Mouse (Mus musculus): Measurements from ENCODE around the gene Gpr152. TPM values are rescaled to one million over a fixed set of nuclear protein-coding genes. Genes with fewer than 3 reads are reported as not detected.

The Gpr152 gene
- polyA plus RNA-seq, 1 experiment = not detected

GRCm38 (mm10) chr19:4099056-4099455 is 40.5 kb upstream of the Gpr152 start:
- peaks cover 9% of the 10 kb centered on the region for H3K79me3 ChIP-seq (ENCODE audit: low read depth)
- peaks cover 23% of the 10 kb centered on the region for H3K36me3 ChIP-seq (ENCODE audit: control insufficient read depth, insufficient read depth)
- H3K27me3 ChIP-seq (ENCODE audit: control insufficient read depth, insufficient read depth, insufficient read length) = no peaks in the 10 kb centered on the region
- peak overlapping the region; percentile 69 for H3K4me3 ChIP-seq (ENCODE audit: insufficient read depth, poor library complexity, severe bottlenecking)
- H3K79me2 ChIP-seq (ENCODE audit: control insufficient read depth, insufficient read depth) = peaks cover 36% of the 10 kb centered on the region
- peak; percentile 95 for TF ChIP-seq CTCF (IDR thresholded peaks at IDR 0.05; ENCODE audit: control insufficient read depth, insufficient read depth, insufficient read length)
- no peak for TF ChIP-seq MYOG (IDR thresholded peaks at IDR 0.05; ENCODE audit: control insufficient read depth, extremely low read depth, insufficient read length)
- no peak for TF ChIP-seq USF1 (IDR thresholded peaks at IDR 0.05; ENCODE audit: low read depth)
- TF ChIP-seq MYOD1 (IDR thresholded peaks at IDR 0.05; ENCODE audit: control insufficient read depth, insufficient read length, low read depth) = peak; percentile 53
- TF ChIP-seq MAX (IDR thresholded peaks at IDR 0.05) = no peak
- no peak for TF ChIP-seq CEBPB (IDR thresholded peaks at IDR 0.05; ENCODE audit: low read depth)
- no peak for TF ChIP-seq FOSL1 (IDR thresholded peaks at IDR 0.05; ENCODE audit: insufficient read depth, low read length, poor library complexity, severe bottlenecking)
- H3ac ChIP-seq (ENCODE audit: control insufficient read depth, insufficient read length, low read depth) = no peak overlapping the region

GRCm38 (mm10) chr19:4099837-4100717 is 39.5 kb upstream of the Gpr152 start, which contains the start of gene Pitpnm1:
Pitpnm1 (plus strand) TSS chr19:4099998.
- Histone ChIP-seq H3ac (ENCODE audit: control insufficient read depth, insufficient read length, low read depth) (peak within 1 kb of the TSS; percentile 99), H3K4me3 (ENCODE audit: insufficient read depth, poor library complexity, severe bottlenecking) (peak within 1 kb of the TSS; percentile 69), H3K36me3 (ENCODE audit: control insufficient read depth, insufficient read depth) (peaks cover 31% of the 10 kb centered on the region), H3K79me2 (ENCODE audit: control insufficient read depth, insufficient read depth) (peaks cover 36% of the 10 kb centered on the region), H3K27me3 (ENCODE audit: control insufficient read depth, insufficient read depth, insufficient read length) (no peaks in the 10 kb centered on the region), H3K79me3 (ENCODE audit: low read depth) (peaks cover 9% of the 10 kb centered on the region)
- no peak for TF ChIP-seq MYOG (IDR thresholded peaks at IDR 0.05; ENCODE audit: control insufficient read depth, extremely low read depth, insufficient read length)
- no peak for TF ChIP-seq USF1 (IDR thresholded peaks at IDR 0.05; ENCODE audit: low read depth)
- TF ChIP-seq FOSL1 (IDR thresholded peaks at IDR 0.05; ENCODE audit: insufficient read depth, low read length, poor library complexity, severe bottlenecking) = no peak
- TF ChIP-seq MYOD1 (IDR thresholded peaks at IDR 0.05; ENCODE audit: control insufficient read depth, insufficient read length, low read depth) = no peak
- no peak for TF ChIP-seq CEBPB (IDR thresholded peaks at IDR 0.05; ENCODE audit: low read depth)
- no peak for TF ChIP-seq MAX (IDR thresholded peaks at IDR 0.05)
- no peak for TF ChIP-seq CTCF (IDR thresholded peaks at IDR 0.05; ENCODE audit: control insufficient read depth, insufficient read depth, insufficient read length)

DNA sequence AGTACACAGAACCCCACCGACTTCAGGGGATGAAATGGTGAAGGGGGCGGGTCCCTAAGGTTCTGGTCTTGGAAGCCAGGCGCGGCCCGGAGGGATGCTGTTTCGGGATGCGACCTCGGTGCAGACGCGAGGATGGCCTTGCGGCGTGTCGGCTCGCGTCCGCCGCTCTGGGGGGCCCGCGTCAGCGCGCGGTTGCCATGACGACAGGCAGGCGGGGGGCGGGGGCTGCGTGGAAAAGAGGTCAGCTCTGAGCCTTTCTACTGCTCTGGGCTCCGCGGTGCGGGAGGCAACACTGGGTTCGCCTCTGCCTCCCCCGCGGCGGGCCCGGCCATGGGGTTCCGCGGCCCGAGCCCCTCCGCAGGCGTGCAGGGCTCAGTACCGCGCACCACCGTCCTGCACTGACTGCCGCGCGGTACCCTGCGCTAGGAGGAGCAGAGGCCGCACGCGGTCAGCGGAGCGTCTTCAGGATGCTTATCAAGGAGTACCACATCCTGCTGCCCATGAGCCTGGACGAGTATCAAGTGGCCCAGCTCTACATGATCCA is 38.8 kb upstream of the Gpr152 start:
- Histone ChIP-seq H3K36me3 (ENCODE audit: control insufficient read depth, insufficient read depth) (peaks cover 31% of the 10 kb centered on the region), H3K79me2 (ENCODE audit: control insufficient read depth, insufficient read depth) (peaks cover 36% of the 10 kb centered on the region), H3ac (ENCODE audit: control insufficient read depth, insufficient read length, low read depth) (peak overlapping the region; percentile 99), H3K79me3 (ENCODE audit: low read depth) (peaks cover 9% of the 10 kb centered on the region), H3K27me3 (ENCODE audit: control insufficient read depth, insufficient read depth, insufficient read length) (no peaks in the 10 kb centered on the region), H3K4me3 (ENCODE audit: insufficient read depth, poor library complexity, severe bottlenecking) (peak overlapping the region; percentile 69)
- TF ChIP-seq FOSL1 (IDR thresholded peaks at IDR 0.05; ENCODE audit: insufficient read depth, low read length, poor library complexity, severe bottlenecking) = no peak
- no peak for TF ChIP-seq CEBPB (IDR thresholded peaks at IDR 0.05; ENCODE audit: low read depth)
- TF ChIP-seq USF1 (IDR thresholded peaks at IDR 0.05; ENCODE audit: low read depth) = no peak
- TF ChIP-seq MAX (IDR thresholded peaks at IDR 0.05) = no peak
- no peak for TF ChIP-seq CTCF (IDR thresholded peaks at IDR 0.05; ENCODE audit: control insufficient read depth, insufficient read depth, insufficient read length)
- no peak for TF ChIP-seq MYOG (IDR thresholded peaks at IDR 0.05; ENCODE audit: control insufficient read depth, extremely low read depth, insufficient read length)
- no peak for TF ChIP-seq MYOD1 (IDR thresholded peaks at IDR 0.05; ENCODE audit: control insufficient read depth, insufficient read length, low read depth)

DNA sequence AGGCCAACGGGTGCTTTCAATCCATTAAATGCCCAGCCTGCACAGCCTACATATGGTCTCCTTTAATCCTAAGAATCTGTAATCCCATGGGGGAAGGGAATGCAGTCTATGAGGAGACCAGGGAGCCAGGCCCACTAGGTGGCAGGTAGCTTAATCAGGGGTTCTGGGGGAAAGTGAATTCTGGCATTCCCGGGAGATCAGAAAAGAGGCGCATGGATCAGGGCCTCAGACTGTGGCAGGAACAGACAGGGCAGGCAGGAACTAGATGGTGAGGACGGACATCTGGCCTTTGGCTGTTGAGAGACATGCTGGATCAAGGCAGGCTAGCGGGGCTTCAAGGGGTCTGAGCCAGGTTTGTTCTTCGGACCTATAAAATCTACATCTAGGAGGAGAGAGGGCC is 38.1 kb upstream of the Gpr152 start:
- Histone ChIP-seq H3K27me3 (ENCODE audit: control insufficient read depth, insufficient read depth, insufficient read length) (no peaks in the 10 kb centered on the region), H3ac (ENCODE audit: control insufficient read depth, insufficient read length, low read depth) (no peak overlapping the region), H3K79me3 (ENCODE audit: low read depth) (peaks cover 9% of the 10 kb centered on the region), H3K79me2 (ENCODE audit: control insufficient read depth, insufficient read depth) (peaks cover 36% of the 10 kb centered on the region), H3K4me3 (ENCODE audit: insufficient read depth, poor library complexity, severe bottlenecking) (no peak overlapping the region), H3K36me3 (ENCODE audit: control insufficient read depth, insufficient read depth) (peaks cover 31% of the 10 kb centered on the region)
- TF ChIP-seq MYOD1 (IDR thresholded peaks at IDR 0.05; ENCODE audit: control insufficient read depth, insufficient read length, low read depth) = no peak
- TF ChIP-seq FOSL1 (IDR thresholded peaks at IDR 0.05; ENCODE audit: insufficient read depth, low read length, poor library complexity, severe bottlenecking) = no peak
- TF ChIP-seq CTCF (IDR thresholded peaks at IDR 0.05; ENCODE audit: control insufficient read depth, insufficient read depth, insufficient read length) = no peak
- TF ChIP-seq USF1 (IDR thresholded peaks at IDR 0.05; ENCODE audit: low read depth) = no peak
- no peak for TF ChIP-seq CEBPB (IDR thresholded peaks at IDR 0.05; ENCODE audit: low read depth)
- TF ChIP-seq MAX (IDR thresholded peaks at IDR 0.05) = no peak
- TF ChIP-seq MYOG (IDR thresholded peaks at IDR 0.05; ENCODE audit: control insufficient read depth, extremely low read depth, insufficient read length) = no peak

DNA sequence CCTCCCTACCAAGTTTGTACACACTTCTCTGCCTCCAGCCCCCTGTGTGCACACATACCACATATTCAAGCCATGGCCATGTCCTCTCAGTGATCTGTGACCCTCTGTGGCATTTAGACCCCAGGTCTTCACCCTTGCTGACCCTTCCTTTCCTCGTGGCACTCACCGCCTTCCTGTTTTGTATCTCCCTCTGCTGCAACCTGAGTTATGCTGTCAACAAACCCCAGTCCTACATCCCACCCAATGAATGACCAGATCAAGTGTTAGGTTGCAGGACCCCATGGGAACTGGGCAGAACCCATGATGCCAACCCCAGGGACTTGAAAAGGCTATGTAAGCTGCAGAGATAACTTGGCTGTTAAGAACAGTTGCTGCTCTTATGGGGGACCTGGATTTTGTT is 37.5 kb upstream of the Gpr152 start:
- peaks cover 36% of the 10 kb centered on the region for H3K79me2 ChIP-seq (ENCODE audit: control insufficient read depth, insufficient read depth)
- TF ChIP-seq FOSL1 (IDR thresholded peaks at IDR 0.05; ENCODE audit: insufficient read depth, low read length, poor library complexity, severe bottlenecking) (no peak), MAX (IDR thresholded peaks at IDR 0.05) (no peak), MYOD1 (IDR thresholded peaks at IDR 0.05; ENCODE audit: control insufficient read depth, insufficient read length, low read depth) (no peak), CTCF (IDR thresholded peaks at IDR 0.05; ENCODE audit: control insufficient read depth, insufficient read depth, insufficient read length) (no peak), CEBPB (IDR thresholded peaks at IDR 0.05; ENCODE audit: low read depth) (no peak), MYOG (IDR thresholded peaks at IDR 0.05; ENCODE audit: control insufficient read depth, extremely low read depth, insufficient read length) (no peak), USF1 (IDR thresholded peaks at IDR 0.05; ENCODE audit: low read depth) (no peak)
- H3K4me3 ChIP-seq (ENCODE audit: insufficient read depth, poor library complexity, severe bottlenecking) = no peak overlapping the region

More for the DNA sequence above, 37.5 kb upstream of the Gpr152 start:
- H3ac ChIP-seq (ENCODE audit: control insufficient read depth, insufficient read length, low read depth) = no peak overlapping the region
- no peaks in the 10 kb centered on the region for H3K27me3 ChIP-seq (ENCODE audit: control insufficient read depth, insufficient read depth, insufficient read length)
- peaks cover 34% of the 10 kb centered on the region for H3K36me3 ChIP-seq (ENCODE audit: control insufficient read depth, insufficient read depth)
- H3K79me3 ChIP-seq (ENCODE audit: low read depth) = peaks cover 9% of the 10 kb centered on the region

All from C2C12 (cell line).